Mouse (Mus musculus): ENCODE measurements around the gene Cbr3. TPM values are rescaled to one million over a fixed set of nuclear protein-coding genes. Genes with fewer than 3 reads are reported as not detected.
A peak's percentile ranks its signal among the peaks of the same experiment; 100 is the strongest.
"Not testable (repeated sequence)": the region's sequence is repeated elsewhere in the genome, so short reads cannot be mapped to it uniquely, and the experiment has no call there.

Cbr3 gene
- polyA plus RNA-seq (2014; fragmentation: Nextera tagmentation; extraction: Ambion mirVana), result 1.7 and 2.9 TPM in 2 replicates

- peaks cover 54% of the 10 kb centered on the region for H3K27me3 ChIP-seq (ENCODE audit: control insufficient read depth, insufficient read depth, low read length)
- WGBS, result under 1% methylated on average over 62 of the region's 63 CpGs
- peak; percentile 48; the same call in 1 of the 2 replicates for ATAC-seq (ENCODE audit: low FRiP score)
- peaks cover 15% of the 10 kb centered on the region; the same call in 1 of the 2 replicates for H3K4me1 ChIP-seq (replicated peaks; ENCODE audit: control insufficient read depth, insufficient read depth, low read length)
- peak; percentile 47 for DNase-seq (ENCODE audit: low spot score)
- H3K27ac ChIP-seq, result no peak within 1 kb of the TSS
- H3K9me3 ChIP-seq (ENCODE audit: control insufficient read depth, low read length), result no peaks in the 10 kb centered on the region
- H3K36me3 ChIP-seq (replicated peaks; ENCODE audit: control insufficient read depth, insufficient read depth), result no peaks in the 10 kb centered on the region
- peak within 1 kb of the TSS; percentile 36 for H3K4me3 ChIP-seq (replicated peaks; ENCODE audit: low read length)
- peak within 1 kb of the TSS; percentile 45 for H3K9ac ChIP-seq
- H3K4me2 ChIP-seq (replicated peaks), result peak within 1 kb of the TSS; percentile 81
Measured at GRCm38 (mm10) chr16:93682689-93683507, at the start of gene Cbr3. TSS of gene Cbr3 (plus strand) at chr16:93683215.

GRCm38 (mm10) chr16:93644006-93644405 is 39.0 kb upstream of the Cbr3 start:
- H3K36me3 ChIP-seq (replicated peaks; ENCODE audit: control insufficient read depth, insufficient read depth), result no peaks in the 10 kb centered on the region
- no peaks in the 10 kb centered on the region for H3K27me3 ChIP-seq (ENCODE audit: control insufficient read depth, insufficient read depth, low read length)
- no peak overlapping the region for H3K27ac ChIP-seq
- no peak overlapping the region for H3K9ac ChIP-seq
- WGBS, result 82% methylated on average over 4 of the region's 4 CpGs
- ATAC-seq (ENCODE audit: low FRiP score) (no peak), DNase-seq (ENCODE audit: low spot score) (no peak)
- no peak overlapping the region for H3K4me3 ChIP-seq (replicated peaks; ENCODE audit: low read length)
- no peaks in the 10 kb centered on the region for H3K9me3 ChIP-seq (ENCODE audit: control insufficient read depth, low read length)
- no peak overlapping the region for H3K4me2 ChIP-seq (replicated peaks)
- no peaks in the 10 kb centered on the region for H3K4me1 ChIP-seq (replicated peaks; ENCODE audit: control insufficient read depth, insufficient read depth, low read length)

GRCm38 (mm10) chr16:93648441-93649183 is 34.4 kb upstream of the Cbr3 start:
- Histone ChIP-seq H3K4me1 (replicated peaks; ENCODE audit: control insufficient read depth, insufficient read depth, low read length) (no peaks in the 10 kb centered on the region), H3K4me3 (replicated peaks; ENCODE audit: low read length) (no peak overlapping the region), H3K9me3 (ENCODE audit: control insufficient read depth, low read length) (no peaks in the 10 kb centered on the region), H3K36me3 (replicated peaks; ENCODE audit: control insufficient read depth, insufficient read depth) (no peaks in the 10 kb centered on the region), H3K27me3 (ENCODE audit: control insufficient read depth, insufficient read depth, low read length) (no peaks in the 10 kb centered on the region), H3K9ac (no peak overlapping the region), H3K27ac (no peak overlapping the region), H3K4me2 (replicated peaks) (no peak overlapping the region)
- ATAC-seq (ENCODE audit: low FRiP score) (no peak), DNase-seq (ENCODE audit: low spot score) (no peak)
- 86% methylated on average over 5 of the region's 5 CpGs for WGBS

- H3K4me1 ChIP-seq (replicated peaks; ENCODE audit: control insufficient read depth, insufficient read depth, low read length), result no peaks in the 10 kb centered on the region
- no peak overlapping the region for H3K9ac ChIP-seq
- no peaks in the 10 kb centered on the region for H3K27me3 ChIP-seq (ENCODE audit: control insufficient read depth, insufficient read depth, low read length)
- ATAC-seq (ENCODE audit: low FRiP score) (no peak), DNase-seq (ENCODE audit: low spot score) (no peak)
- no peaks in the 10 kb centered on the region for H3K36me3 ChIP-seq (replicated peaks; ENCODE audit: control insufficient read depth, insufficient read depth)
- no peak overlapping the region for H3K27ac ChIP-seq
- no peak overlapping the region for H3K4me2 ChIP-seq (replicated peaks)
- H3K4me3 ChIP-seq (replicated peaks; ENCODE audit: low read length), result no peak overlapping the region
- H3K9me3 ChIP-seq (ENCODE audit: control insufficient read depth, low read length), result peaks cover 28% of the 10 kb centered on the region
Measured at GRCm38 (mm10) chr16:93667976-93668375, 15.0 kb upstream of the Cbr3 start.

- Histone ChIP-seq H3K4me2 (replicated peaks) (no peak overlapping the region), H3K27ac (no peak overlapping the region), H3K9ac (no peak overlapping the region), H3K4me3 (replicated peaks; ENCODE audit: low read length) (no peak overlapping the region), H3K36me3 (replicated peaks; ENCODE audit: control insufficient read depth, insufficient read depth) (no peaks in the 10 kb centered on the region), H3K9me3 (ENCODE audit: control insufficient read depth, low read length) (peaks cover 19% of the 10 kb centered on the region), H3K4me1 (replicated peaks; ENCODE audit: control insufficient read depth, insufficient read depth, low read length) (no peaks in the 10 kb centered on the region), H3K27me3 (ENCODE audit: control insufficient read depth, insufficient read depth, low read length) (no peaks in the 10 kb centered on the region)
- DNase-seq (ENCODE audit: low spot score), result no peak
- ATAC-seq (ENCODE audit: low FRiP score), result no peak
Measured at GRCm38 (mm10) chr16:93669521-93669920, 13.5 kb upstream of the Cbr3 start.

- H3K9me3 ChIP-seq (ENCODE audit: control insufficient read depth, low read length), result peaks cover 19% of the 10 kb centered on the region
- not testable (repeated sequence) for H3K4me2 ChIP-seq (replicated peaks); H3K4me1 ChIP-seq (replicated peaks; ENCODE audit: control insufficient read depth, insufficient read depth, low read length); H3K4me3 ChIP-seq (replicated peaks; ENCODE audit: low read length); H3K27me3 ChIP-seq (ENCODE audit: control insufficient read depth, insufficient read depth, low read length); H3K27ac ChIP-seq; ATAC-seq (ENCODE audit: low FRiP score); H3K9ac ChIP-seq; H3K36me3 ChIP-seq (replicated peaks; ENCODE audit: control insufficient read depth, insufficient read depth); DNase-seq (ENCODE audit: low spot score)
- 43% methylated on average over 4 of the region's 4 CpGs for WGBS
Measured at GRCm38 (mm10) chr16:93670466-93670865, 12.5 kb upstream of the Cbr3 start.

GRCm38 (mm10) chr16:93671064-93671463 is 12.0 kb upstream of the Cbr3 start:
- no peak overlapping the region for H3K4me3 ChIP-seq (replicated peaks; ENCODE audit: low read length)
- no peak overlapping the region for H3K27ac ChIP-seq
- H3K27me3 ChIP-seq (ENCODE audit: control insufficient read depth, insufficient read depth, low read length), result no peaks in the 10 kb centered on the region
- ATAC-seq (ENCODE audit: low FRiP score) (no peak), DNase-seq (ENCODE audit: low spot score) (no peak)
- no peak overlapping the region for H3K9ac ChIP-seq
- peaks cover 19% of the 10 kb centered on the region for H3K9me3 ChIP-seq (ENCODE audit: control insufficient read depth, low read length)
- WGBS, result 92% methylated on average over 5 of the region's 5 CpGs
- no peak overlapping the region for H3K4me2 ChIP-seq (replicated peaks)
- H3K4me1 ChIP-seq (replicated peaks; ENCODE audit: control insufficient read depth, insufficient read depth, low read length), result no peaks in the 10 kb centered on the region
- no peaks in the 10 kb centered on the region for H3K36me3 ChIP-seq (replicated peaks; ENCODE audit: control insufficient read depth, insufficient read depth)

GRCm38 (mm10) chr16:93676376-93676775 is 6.6 kb upstream of the Cbr3 start:
- Histone ChIP-seq H3K27me3 (ENCODE audit: control insufficient read depth, insufficient read depth, low read length) (peaks cover 12% of the 10 kb centered on the region), H3K4me2 (replicated peaks) (no peak overlapping the region), H3K9me3 (ENCODE audit: control insufficient read depth, low read length) (no peaks in the 10 kb centered on the region), H3K27ac (no peak overlapping the region), H3K4me3 (replicated peaks; ENCODE audit: low read length) (no peak overlapping the region), H3K9ac (no peak overlapping the region), H3K4me1 (replicated peaks; ENCODE audit: control insufficient read depth, insufficient read depth, low read length) (no peaks in the 10 kb centered on the region), H3K36me3 (replicated peaks; ENCODE audit: control insufficient read depth, insufficient read depth) (no peaks in the 10 kb centered on the region)
- WGBS, result 84% methylated on average over 5 of the region's 5 CpGs
- ATAC-seq (ENCODE audit: low FRiP score) (no peak), DNase-seq (ENCODE audit: low spot score) (no peak)

- Histone ChIP-seq H3K27ac (no peak overlapping the region), H3K9ac (no peak overlapping the region), H3K4me3 (replicated peaks; ENCODE audit: low read length) (no peak overlapping the region), H3K36me3 (replicated peaks; ENCODE audit: control insufficient read depth, insufficient read depth) (no peaks in the 10 kb centered on the region), H3K4me1 (replicated peaks; ENCODE audit: control insufficient read depth, insufficient read depth, low read length) (peaks cover 8% of the 10 kb centered on the region; the same call in 1 of the 2 replicates), H3K4me2 (replicated peaks) (no peak overlapping the region), H3K9me3 (ENCODE audit: control insufficient read depth, low read length) (no peaks in the 10 kb centered on the region), H3K27me3 (ENCODE audit: control insufficient read depth, insufficient read depth, low read length) (peaks cover 31% of the 10 kb centered on the region)
- ATAC-seq (ENCODE audit: low FRiP score) (no peak), DNase-seq (ENCODE audit: low spot score) (no peak)
- 86% methylated on average over 4 of the region's 4 CpGs for WGBS
Measured at GRCm38 (mm10) chr16:93678206-93678605, 4.8 kb upstream of the Cbr3 start.

Data from hindbrain, embryonic 14.5 days (tissue).